ENCODE assay signal across 12 mouse cellular contexts in the genomic region with DNA sequence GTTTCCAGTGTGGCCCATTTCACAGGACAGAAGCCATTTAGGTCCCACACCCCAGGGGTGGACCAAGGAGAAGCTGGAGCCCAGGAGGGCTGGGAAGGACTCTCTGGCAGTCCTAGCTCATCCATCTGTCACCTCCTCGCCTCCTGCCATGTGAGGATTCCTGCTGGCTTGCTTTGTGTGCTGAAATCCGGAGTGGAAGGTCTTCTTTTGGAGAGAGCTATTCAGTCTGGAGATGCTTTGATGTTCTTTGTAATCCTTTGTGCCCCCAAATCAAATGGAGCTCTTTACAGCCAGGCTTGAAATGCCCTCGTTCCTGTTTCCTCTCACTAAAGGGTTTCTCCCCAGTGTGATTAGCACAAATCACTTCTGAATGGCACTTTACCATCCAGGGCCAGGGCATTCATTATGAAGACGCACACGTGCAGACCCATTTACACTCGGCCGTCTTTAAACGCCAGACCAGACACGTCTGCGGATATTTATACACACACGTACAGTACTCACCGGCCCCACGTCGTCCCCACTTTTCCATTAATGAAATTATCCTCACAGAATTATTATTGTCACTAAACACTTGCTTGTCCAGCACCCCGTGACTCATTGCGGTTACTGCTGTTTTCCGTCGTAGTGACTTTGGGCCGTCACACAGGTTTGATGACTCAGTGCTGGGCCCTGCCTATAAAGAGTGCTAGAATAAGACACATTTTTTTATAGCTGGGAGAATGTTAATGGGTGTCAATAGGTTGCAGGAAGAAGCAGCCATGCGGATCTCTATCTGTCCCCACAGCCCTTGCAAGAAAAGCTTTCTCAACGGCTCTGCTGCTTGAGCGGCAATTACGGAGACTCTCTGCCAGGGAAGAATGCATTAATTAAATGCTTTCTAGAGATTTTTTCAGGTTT.
DNase-seq lines count a peak whose midpoint lies in the region; ATAC-seq and TF ChIP-seq lines count a peak whose summit lies in the region.
"Had no signal": no experiment of that assay in that cellular context is flagged by ENCODE, and none has a peak within 500 bp of the region (broad histone marks: within the 10 kb centered on the region; RNA-seq: fewer than 3 reads in every experiment).

No protein-coding gene starts in this region.

- no peak overlapping the region for H3K4me2 ChIP-seq in hindbrain, postnatal 0 days (ENCODE audit: low read depth, low read length)
- H3K4me2 ChIP-seq: embryonic facial prominence, embryonic 13.5 days; liver, embryonic 15.5 days had no signal

- H3K27me3 ChIP-seq in hindbrain, postnatal 0 days (ENCODE audit: insufficient read depth, low read length), result no peaks in the 10 kb centered on the region
- H3K27me3 ChIP-seq: embryonic facial prominence, embryonic 13.5 days; liver, embryonic 15.5 days; Patski had no signal

- no peaks in the 10 kb centered on the region for H3K9me3 ChIP-seq in hindbrain, postnatal 0 days (ENCODE audit: low read length)
- H3K9me3 ChIP-seq: embryonic facial prominence, embryonic 13.5 days; liver, embryonic 15.5 days had no signal

- H3K36me3 ChIP-seq in hindbrain, postnatal 0 days (ENCODE audit: insufficient read depth, low read length), result no peaks in the 10 kb centered on the region
- H3K36me3 ChIP-seq: embryonic facial prominence, embryonic 13.5 days; liver, embryonic 15.5 days had no signal

- peak; percentile 11 to 34 for DNase-seq in adrenal gland, adult (ENCODE audit: inconsistent age in 2 of 2, low spot score in 1 of 2)
- DNase-seq in adrenal gland, postnatal 14 days, result no peak
- DNase-seq in urinary bladder, postnatal 14 days (ENCODE audit: low spot score), result peak; percentile 29
- no peak for DNase-seq in urinary bladder, postnatal 10 days (ENCODE audit: low spot score)
- peak; percentile 51 for DNase-seq in hindbrain, postnatal 0 days (ENCODE audit: low spot score)
- no peak for DNase-seq in MN1 (ENCODE audit: low spot score)
- DNase-seq in frontal cortex, postnatal 36 days (ENCODE audit: low spot score in 2 of 2), result no peak
- DNase-seq in T-cell, adult 2 months (ENCODE audit: low spot score), result no peak

- peak overlapping the region; percentile 2; the same call in 1 of the 2 replicates for H3K27ac ChIP-seq in hindbrain, postnatal 0 days
- H3K27ac ChIP-seq: embryonic facial prominence, embryonic 13.5 days; liver, embryonic 15.5 days had no signal

- 23% methylated on average over 23 of the region's 23 CpGs for WGBS in hindbrain, postnatal 0 days

- no peak overlapping the region for H3K9ac ChIP-seq in hindbrain, postnatal 0 days (replicated peaks; ENCODE audit: low read length)
- H3K9ac ChIP-seq: embryonic facial prominence, embryonic 13.5 days; liver, embryonic 15.5 days had no signal

- peak; percentile 53; the same call in 1 of the 2 replicates for ATAC-seq in hindbrain, postnatal 0 days
- ATAC-seq: Patski had no signal

- H3K4me3 ChIP-seq in hindbrain, postnatal 0 days (ENCODE audit: low read length), result no peak overlapping the region
- H3K4me3 ChIP-seq: embryonic facial prominence, embryonic 13.5 days; liver, embryonic 15.5 days; myocyte had no signal

- TF ChIP-seq CTCF in hindbrain, postnatal 0 days (IDR thresholded peaks at IDR 0.05; ENCODE audit: low read depth), result no peak

- peaks cover 22% of the 10 kb centered on the region for H3K4me1 ChIP-seq in hindbrain, postnatal 0 days (ENCODE audit: insufficient read depth, low read length)
- H3K4me1 ChIP-seq: embryonic facial prominence, embryonic 13.5 days; liver, embryonic 15.5 days had no signal

Comparison
In these comparisons a context has a peak if more than half of its experiments do, and no peak if none do; other contexts are left out.
1. DNase-seq: peak in adrenal gland, adult (2 of 2), urinary bladder, postnatal 14 days (single experiment) and hindbrain, postnatal 0 days (single experiment); none in adrenal gland, postnatal 14 days (single experiment), urinary bladder, postnatal 10 days (single experiment), MN1 (single experiment), frontal cortex, postnatal 36 days (0 of 2) and T-cell, adult 2 months (single experiment).